Comparison of ENCODE assay signal across 9 mouse cellular contexts in the genomic region with DNA sequence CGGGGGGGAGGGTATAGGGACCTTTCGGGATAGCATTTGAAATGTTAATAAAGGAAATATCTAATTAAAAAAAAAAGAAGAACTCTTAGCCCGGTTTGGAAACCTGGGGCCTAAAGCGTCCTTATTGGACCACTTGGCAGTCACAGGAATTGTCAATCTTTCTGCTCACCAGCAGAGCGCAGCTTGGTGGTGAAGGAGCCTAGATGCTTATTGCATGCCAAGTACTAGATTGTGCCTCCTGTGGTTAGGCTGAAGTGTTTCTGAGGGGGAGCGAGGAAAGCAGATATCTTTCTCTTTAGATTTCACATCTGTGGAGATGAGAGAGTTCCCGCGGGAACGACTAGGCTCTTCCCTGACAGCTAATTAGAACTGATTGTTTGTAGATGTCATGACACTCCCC. TPM values are rescaled to one million over a fixed set of nuclear protein-coding genes. Genes with fewer than 3 reads are reported as not detected.
A peak's percentile ranks its signal among the peaks of the same experiment; 100 is the strongest.
DNase-seq lines count a peak whose midpoint lies in the region; ATAC-seq lines count a peak whose summit lies in the region.
"Had no signal": no experiment of that assay in that cellular context is flagged by ENCODE, and none has a peak within 500 bp of the region (broad histone marks: within the 10 kb centered on the region; RNA-seq: fewer than 3 reads in every experiment).

No protein-coding gene starts in this region.

- H3K36me3 ChIP-seq in kidney, embryonic 15.5 days: no peaks in the 10 kb centered on the region
- no peaks in the 10 kb centered on the region for H3K36me3 ChIP-seq in kidney, embryonic 16.5 days (ENCODE audit: insufficient read depth, low read length)

- no peak for ATAC-seq in kidney, embryonic 15.5 days (replicated peaks; ENCODE audit: low FRiP score)
- ATAC-seq in kidney, embryonic 16.5 days (ENCODE audit: low FRiP score, low TSS enrichment): no peak
- no peak for ATAC-seq in activated CD4-positive, CD25-positive, alpha-beta regulatory T cell, adult 4 months

- peaks cover 23% of the 10 kb centered on the region for H3K27me3 ChIP-seq in kidney, embryonic 15.5 days
- H3K27me3 ChIP-seq in kidney, embryonic 16.5 days (ENCODE audit: insufficient read depth, low read length): peaks cover 11% of the 10 kb centered on the region

- 17% methylated on average over 9 of the region's 9 CpGs for WGBS in kidney, embryonic 15.5 days
- WGBS in kidney, embryonic 16.5 days: 20% methylated on average over 9 of the region's 9 CpGs

- DNase-seq in kidney, postnatal 36 days: no peak
- DNase-seq in embryo, embryonic 10.5 days (ENCODE audit: low spot score): peak; percentile 10
- DNase-seq in layer of hippocampus, postnatal 10 days (ENCODE audit: low spot score in 2 of 2): peak; percentile 5 to 30
- DNase-seq in right cerebral cortex, adult 18-20 months: peak; percentile 32
- DNase-seq: kidney, adult 9 months had no signal

- no peak overlapping the region for H3K27ac ChIP-seq in kidney, embryonic 15.5 days
- no peak overlapping the region for H3K27ac ChIP-seq in kidney, embryonic 16.5 days (ENCODE audit: low read length)

- H3K9me3 ChIP-seq in kidney, embryonic 15.5 days (replicated peaks): no peaks in the 10 kb centered on the region
- no peaks in the 10 kb centered on the region for H3K9me3 ChIP-seq in kidney, embryonic 16.5 days (ENCODE audit: low read length)

- peaks cover 12% of the 10 kb centered on the region for H3K4me1 ChIP-seq in kidney, embryonic 15.5 days
- peaks cover 4% of the 10 kb centered on the region; the same call in 1 of the 2 replicates for H3K4me1 ChIP-seq in kidney, embryonic 16.5 days (ENCODE audit: insufficient read depth, low read length)

- no peak overlapping the region for H3K4me3 ChIP-seq in kidney, embryonic 15.5 days (replicated peaks)
- no peak overlapping the region for H3K4me3 ChIP-seq in kidney, embryonic 16.5 days (ENCODE audit: low read length)

- peak overlapping the region; percentile 100; the same call in 1 of the 2 replicates for H3K4me2 ChIP-seq in kidney, embryonic 15.5 days
- no peak overlapping the region for H3K4me2 ChIP-seq in kidney, embryonic 16.5 days (replicated peaks; ENCODE audit: low read depth, low read length)

- H3K9ac ChIP-seq in kidney, embryonic 15.5 days: no peak overlapping the region
- no peak overlapping the region for H3K9ac ChIP-seq in kidney, embryonic 16.5 days (replicated peaks; ENCODE audit: low read length)

RNA-seq across cellular contexts. Expression of a gene that starts 0.9 kb away (rescaled TPM):
- polyA plus RNA-seq in kidney, embryonic 15.5 days (2015; fragmentation: Nextera tagmentation; extraction: Ambion mirVana): 1.2 and 1.4 TPM in 2 replicates
- total RNA-seq in layer of hippocampus, postnatal 10 days (2021): 10 to 100 TPM; 45.1 to 46.5 TPM
- 1.0 and 1.3 TPM in 2 replicates for polyA plus RNA-seq in kidney, embryonic 16.5 days (2015; fragmentation: Nextera tagmentation; extraction: Ambion mirVana)
- not detected for polyA plus RNA-seq in activated CD4-positive, CD25-positive, alpha-beta regulatory T cell, adult 4 months (2017; shearing (Covaris generic))
- total RNA-seq: gastrocnemius, adult 8-10 months had no signal

Comparison
In these comparisons a context has a peak if more than half of its experiments do, and no peak if none do; other contexts are left out.
1. DNase-seq: peak in embryo, embryonic 10.5 days (single experiment), layer of hippocampus, postnatal 10 days (2 of 2) and right cerebral cortex, adult 18-20 months (single experiment); none in kidney, postnatal 36 days (0 of 2).